Mouse (Mus musculus) embryonic facial prominence, embryonic 12.5 days (tissue): ENCODE data around the gene Mmp21. TPM values are rescaled to one million over a fixed set of nuclear protein-coding genes. Genes with fewer than 3 reads are reported as not detected.

Experiments used
- polyA plus RNA-seq: library from polyadenylated mRNA; unstranded; fragments of >200 nt; fragmentation: Nextera tagmentation; extraction: Ambion mirVana; gene quantifications from 2 replicates; pipeline ENCODE4 v1.2.1, GENCODE M21; 2016

The Mmp21 gene
- polyA plus RNA-seq, 1 experiment from 2014 or later = 0.12 TPM

Other genes starting within 250 kb of the Mmp21 start
- gene Tex36, start 77.9 kb downstream of the Mmp21 start, polyA plus RNA-seq = not detected in 2 replicates
- 25.4 and 29.8 TPM in 2 replicates for gene Edrf1, start 42.5 kb downstream of the Mmp21 start, polyA plus RNA-seq
- 189 and 201 TPM in 2 replicates for gene Bccip, start 29.3 kb upstream of the Mmp21 start, polyA plus RNA-seq
- 35.6 and 38.2 TPM in 2 replicates for gene Uros, start 30.0 kb upstream of the Mmp21 start, polyA plus RNA-seq
- gene Fank1, start 96.8 kb upstream of the Mmp21 start, polyA plus RNA-seq = 0.43 and 0.53 TPM in 2 replicates
- gene Dhx32, start 102.7 kb upstream of the Mmp21 start, polyA plus RNA-seq = 27.3 and 28.3 TPM in 2 replicates